Mouse (Mus musculus) kidney, adult 9 months (tissue): ENCODE data around the gene Hoxb3.

Source experiments
- DNase-seq: peaks from one replicate; pipeline ENCODE4 v3.0.0; 2022

Gene Hoxb3

GRCm38 (mm10) chr11:96323154-96323553 is at the start of gene Hoxb3:
Gene Hoxb3 (plus strand): TSS chr11:96323326.
- DNase-seq = no peak

DNA sequence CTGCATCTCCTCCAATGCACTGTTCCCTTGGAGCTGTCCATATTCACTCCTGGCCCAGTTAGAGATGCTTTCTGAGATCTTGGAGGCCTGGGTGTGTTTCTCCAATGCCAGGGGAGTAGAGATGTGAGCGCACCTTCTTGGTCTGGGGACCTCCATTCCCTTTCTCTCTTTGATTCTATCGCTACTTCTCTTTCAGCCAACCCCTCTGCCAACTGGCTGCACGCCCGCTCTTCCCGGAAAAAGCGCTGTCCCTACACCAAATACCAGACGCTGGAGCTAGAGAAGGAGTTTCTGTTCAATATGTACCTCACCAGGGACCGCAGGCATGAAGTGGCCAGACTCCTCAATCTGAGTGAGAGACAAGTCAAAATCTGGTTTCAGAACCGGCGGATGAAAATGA is 48.7 kb upstream of the Hoxb3 start:
- no peak for DNase-seq

- peak; percentile 53 for DNase-seq
Measured at GRCm38 (mm10) chr11:96275896-96276295, 47.2 kb upstream of the Hoxb3 start.

DNA sequence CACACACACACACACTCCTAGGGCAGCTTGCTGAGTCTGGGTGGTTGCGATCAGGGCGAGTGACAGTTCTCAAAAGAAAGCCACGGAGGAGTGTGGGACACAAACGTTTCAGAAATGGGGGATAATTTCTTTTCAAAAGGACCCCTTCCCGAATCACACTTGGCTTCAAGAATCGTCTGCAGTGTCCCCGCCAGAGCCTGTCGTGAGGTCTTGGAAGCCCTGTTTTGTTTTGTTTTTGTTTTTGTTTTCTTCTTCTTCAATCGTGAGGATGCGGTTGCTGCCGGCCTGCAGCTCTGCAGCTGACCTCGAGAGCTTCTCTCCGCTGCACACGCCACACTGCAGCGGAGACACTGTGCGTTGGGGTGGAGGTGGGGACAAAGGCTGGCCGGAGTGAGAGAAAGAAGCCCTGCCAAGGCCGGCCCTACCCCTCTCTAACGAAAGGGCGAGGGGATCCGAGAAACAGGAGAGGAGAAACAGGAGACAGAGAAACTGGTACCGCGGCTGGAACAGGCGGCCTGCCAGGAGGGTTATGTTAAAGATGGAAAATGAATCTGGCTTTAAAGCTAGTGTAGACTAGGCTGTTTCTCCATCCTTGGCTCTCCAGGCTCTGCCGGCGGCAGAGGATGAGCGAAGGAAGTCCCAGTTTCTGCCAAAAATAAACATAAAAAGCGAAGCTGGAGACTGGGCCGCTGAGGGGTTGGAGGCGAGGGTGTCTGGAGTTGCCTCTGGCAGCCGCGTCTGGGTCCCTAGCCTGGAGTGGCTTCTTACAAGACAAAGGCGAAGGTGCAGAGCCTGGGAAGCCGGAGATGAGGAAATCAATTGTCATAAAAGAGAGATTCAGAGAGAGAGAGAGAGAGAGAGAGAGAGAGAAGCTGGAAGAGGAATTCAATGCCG is 45.7 kb upstream of the Hoxb3 start:
- peak; percentile 40 for DNase-seq

DNA sequence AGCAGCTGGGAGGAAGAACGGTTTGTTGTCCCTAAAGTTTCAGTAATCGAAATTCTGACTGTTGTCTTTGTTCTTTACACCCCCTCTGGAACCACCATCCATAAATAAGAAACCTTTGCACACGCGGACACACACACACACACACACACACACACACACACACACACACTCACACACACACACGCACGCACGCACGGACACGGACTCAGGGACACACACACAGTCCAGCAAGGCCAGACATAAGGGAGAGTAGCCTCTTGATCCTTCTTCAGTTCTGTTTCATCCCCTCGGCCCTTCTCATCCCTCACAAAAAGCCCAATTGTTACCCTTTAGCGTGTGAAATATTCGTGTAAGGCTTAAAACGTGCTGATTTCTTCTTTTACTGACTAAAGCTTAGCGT is 44.8 kb upstream of the Hoxb3 start:
- no peak for DNase-seq

GRCm38 (mm10) chr11:96278773-96279172 is 44.4 kb upstream of the Hoxb3 start:
- DNase-seq = peak; percentile 94

DNA sequence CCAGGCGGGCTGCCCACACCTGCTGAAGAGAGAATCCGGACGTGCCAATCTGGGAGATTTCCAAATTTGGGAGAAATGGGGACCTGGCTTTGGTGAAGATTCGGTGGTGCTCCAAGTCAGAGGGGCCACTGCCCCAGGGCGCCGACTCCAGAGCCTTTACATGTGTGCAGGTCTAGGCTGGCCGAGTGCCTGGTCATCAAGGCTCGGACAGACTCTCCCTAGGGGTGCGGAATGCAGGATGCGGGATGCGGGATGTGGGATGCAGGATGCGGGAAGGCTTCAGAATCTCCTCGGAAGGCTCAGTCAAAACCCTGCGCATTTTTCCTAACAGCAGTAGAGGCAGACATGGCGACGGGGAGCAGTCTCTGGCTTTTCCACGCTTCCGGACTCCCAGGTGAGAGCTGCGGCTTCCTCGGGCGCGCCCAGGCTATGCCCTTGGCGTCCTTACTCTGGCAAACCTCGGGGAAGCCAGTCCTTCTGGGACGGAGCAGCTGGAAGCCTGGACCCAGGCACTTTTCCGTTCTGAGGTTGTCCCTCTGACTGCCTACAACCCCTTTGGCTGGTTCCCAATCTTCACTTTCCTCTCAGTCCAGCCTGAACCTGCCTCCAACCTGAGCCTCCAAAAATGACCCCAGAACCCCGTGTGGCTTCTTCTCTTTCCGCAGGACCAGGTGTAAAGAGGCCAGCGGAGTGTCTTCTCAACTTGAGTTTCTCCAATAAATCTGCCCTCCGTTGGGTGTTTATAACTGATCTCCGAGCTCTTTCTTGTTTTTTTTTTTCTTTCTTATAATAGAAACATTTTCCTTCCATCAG is 43.5 kb upstream of the Hoxb3 start:
- DNase-seq = peak; percentile 69

DNA sequence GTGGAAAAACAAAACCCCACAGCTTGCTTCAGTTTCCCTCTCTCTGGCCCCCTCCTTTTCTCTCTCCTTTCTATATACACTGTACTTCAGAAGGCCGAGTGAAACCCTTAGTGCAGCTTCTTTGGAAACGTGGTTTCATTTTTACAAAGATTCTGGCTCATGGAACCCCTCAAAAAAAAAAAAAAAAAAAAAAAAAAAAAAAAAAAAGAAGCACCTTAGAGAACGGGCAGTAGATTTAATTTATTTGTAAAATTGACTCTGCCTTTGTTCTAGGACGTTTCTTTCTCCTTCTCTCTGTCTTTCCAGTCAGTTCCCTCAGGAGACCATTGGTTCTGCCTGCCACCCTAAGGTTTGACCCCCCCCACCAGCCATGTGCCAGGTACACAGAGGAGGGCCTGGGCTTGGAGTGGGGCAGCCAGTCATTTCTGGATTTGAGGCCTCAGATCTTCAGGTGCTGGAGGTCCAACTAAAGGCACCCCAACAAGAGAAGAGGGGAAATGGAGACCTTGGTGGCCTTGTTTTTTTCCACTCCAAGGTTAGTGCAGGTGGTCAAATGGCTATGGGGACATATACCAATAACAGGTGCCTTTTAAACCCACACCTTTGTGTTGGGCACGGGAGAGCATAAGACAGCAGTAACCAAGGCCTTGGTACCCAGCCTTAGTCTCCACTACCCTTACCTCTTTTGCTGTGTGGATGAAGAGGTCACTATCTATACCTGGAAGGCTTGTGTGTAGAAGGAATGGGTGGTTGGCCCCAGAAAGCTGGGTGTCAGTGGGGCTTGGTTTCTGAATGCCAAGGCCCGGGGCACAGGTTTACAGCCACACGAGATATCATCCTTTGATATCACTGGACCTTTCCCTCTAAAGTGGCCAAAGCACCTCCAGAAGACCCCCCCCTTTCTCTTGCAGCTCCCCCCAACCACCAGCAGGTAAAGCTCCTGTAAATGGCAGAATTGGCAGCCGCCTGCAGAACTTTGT is 42.4 kb upstream of the Hoxb3 start:
- DNase-seq = peak; percentile 71

DNA sequence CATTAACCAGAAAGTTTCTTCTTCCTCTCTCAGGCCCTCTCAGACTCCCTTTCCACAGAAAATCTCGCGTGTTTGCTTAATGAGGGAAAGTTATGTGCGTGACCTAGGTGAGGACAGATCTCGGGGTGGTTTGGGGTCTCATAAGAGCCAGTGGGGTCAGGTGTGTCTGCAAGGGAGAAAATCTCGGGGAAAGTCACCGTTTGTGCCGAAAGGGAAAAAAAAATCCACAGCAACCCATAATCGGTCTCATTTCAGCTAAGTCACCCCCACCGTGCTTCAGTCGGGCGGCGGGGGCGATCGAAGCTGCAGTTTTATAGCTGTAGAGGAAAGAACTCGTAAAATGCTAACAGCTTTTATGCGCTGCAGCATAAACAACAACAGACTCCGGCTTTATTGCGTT is 41.7 kb upstream of the Hoxb3 start:
- DNase-seq = peak; percentile 59

DNA sequence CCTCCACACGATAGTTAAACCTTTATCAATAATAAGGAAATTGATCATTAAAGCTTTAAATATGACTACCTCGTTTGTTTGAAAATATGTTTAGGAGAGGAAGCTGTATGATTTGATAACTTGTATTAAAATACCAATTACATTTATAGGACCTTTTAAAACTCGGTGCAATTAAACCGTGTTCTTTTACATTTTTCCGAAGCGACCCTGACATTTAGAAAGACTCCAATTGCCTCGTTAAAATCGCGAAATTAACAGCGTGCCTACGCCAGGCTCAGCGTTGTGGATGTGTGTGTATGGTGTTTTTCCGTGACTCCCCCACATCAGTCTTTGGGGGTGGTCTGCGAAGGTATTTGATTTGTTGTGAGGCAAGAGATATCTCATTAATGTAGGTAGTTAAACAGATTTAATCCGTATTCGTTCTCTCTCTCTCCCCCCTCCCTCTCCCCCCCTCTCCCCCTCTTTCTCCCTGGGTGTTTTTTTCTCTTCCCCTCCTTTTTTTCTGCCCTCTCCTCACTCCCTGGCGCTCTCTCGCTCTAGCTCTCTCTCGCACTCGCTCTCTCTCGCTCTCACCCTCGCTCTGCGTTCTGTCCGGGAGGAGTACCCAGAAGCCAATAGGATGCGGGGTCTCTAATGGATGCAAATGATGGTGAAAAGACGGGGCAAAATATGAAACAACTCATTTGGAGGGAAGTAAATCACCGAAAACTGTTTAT is 41.1 kb upstream of the Hoxb3 start, which contains the start of gene Hoxb8:
Hoxb8 (plus strand) TSS at position 51 of the 716 bp plus-strand sequence.
- DNase-seq = peak; percentile 58

- no peak for DNase-seq
Measured at GRCm38 (mm10) chr11:96282795-96283430, 40.2 kb upstream of the Hoxb3 start.

- DNase-seq = no peak
Measured at GRCm38 (mm10) chr11:96284041-96284749, 38.9 kb upstream of the Hoxb3 start.

DNA sequence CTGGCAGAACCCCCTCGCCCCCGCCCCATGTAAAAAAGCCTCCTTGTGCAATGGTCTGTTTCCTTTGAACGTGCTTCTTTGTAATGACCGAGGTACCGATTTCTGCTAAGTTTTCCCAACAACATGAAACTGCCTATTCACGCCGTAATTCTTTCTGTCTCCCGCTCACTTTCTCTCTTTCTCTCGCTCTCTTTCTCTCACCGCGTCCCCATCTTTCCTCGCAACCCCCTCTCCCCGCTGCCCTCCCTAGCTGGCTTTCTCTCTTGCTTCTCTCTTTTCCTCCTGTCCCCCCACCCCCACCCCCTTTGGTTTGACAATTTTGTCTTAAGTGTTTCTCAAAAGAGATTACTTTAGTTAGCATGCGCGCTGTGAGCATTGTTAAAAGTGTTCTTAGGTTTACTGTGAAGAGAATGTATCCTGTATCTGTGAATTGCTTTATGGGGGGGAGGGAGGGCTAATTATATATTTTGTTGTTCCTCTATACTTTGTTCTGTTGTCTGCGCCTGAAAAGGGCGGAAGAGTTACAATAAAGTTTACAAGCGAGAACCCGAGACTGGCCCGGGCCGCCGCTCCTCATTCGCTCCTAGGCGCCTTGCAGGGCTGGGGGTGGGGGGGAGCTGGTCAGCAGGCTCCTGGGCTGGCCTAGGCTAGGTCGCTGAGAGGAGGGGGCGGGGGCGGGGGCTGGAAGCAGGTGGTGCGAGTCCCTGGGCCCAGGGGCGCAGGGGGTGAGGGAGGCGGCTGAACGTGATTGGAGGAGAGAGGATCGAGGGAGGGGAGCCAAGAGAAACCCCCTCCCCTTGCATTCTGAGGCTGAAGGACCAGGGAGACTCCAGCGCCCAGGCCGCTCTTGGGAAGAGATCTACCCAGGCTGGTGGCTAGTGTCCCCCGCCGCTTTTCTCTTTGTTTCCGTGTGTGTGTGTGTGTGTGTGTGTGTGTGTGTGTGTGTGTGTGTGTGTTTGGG is 38.1 kb upstream of the Hoxb3 start:
- DNase-seq = peak; percentile 76

DNA sequence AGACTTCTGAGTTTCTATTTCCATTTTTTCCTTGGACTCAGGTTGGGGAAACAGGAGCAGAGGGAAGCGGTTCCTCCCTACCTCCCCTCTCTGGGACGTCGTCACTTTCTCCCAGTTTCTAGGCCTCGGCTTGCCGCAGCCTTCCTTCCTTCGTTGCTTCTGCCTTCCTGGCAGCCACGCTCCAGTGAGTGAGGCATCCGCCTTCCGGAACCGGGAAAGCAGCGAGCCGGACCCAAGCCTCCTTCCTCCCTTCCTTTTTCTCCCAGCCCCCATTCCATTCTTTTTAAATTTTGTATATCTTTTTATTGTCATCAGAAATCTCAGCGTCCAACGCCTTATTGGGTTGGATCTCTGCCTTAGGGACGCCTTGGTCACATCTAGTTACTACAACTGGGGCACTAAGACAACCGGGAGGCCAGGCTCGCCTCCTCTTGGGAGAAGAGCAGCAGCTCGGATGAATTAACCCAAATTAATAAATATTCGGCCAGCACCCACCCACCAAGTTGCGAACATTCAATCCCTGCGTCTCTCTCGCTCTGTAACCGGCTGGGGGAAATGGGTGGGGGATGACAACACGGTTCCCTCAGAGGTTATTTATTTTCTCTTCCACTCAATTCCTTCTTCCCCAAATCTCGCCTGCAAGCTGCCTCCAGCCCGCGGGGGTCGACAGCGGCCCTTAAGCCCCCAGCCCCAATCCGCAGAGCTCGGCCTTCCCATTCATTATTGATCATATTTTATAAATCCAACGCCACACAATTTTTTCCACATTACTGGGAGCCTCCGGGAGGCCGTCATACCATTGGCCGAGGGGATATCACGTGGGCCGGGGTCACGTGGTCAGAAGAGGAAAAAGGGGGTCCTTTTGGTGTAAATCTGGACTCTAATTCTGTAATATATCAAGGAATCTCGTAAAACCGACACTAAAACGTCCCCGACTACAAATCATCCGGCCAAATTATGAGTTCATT is 37.1 kb upstream of the Hoxb3 start, which contains the start of gene Hoxb7:
Hoxb7 (plus strand) TSS at position 853 of the 968 bp plus-strand sequence.
- peak; percentile 89 for DNase-seq

DNA sequence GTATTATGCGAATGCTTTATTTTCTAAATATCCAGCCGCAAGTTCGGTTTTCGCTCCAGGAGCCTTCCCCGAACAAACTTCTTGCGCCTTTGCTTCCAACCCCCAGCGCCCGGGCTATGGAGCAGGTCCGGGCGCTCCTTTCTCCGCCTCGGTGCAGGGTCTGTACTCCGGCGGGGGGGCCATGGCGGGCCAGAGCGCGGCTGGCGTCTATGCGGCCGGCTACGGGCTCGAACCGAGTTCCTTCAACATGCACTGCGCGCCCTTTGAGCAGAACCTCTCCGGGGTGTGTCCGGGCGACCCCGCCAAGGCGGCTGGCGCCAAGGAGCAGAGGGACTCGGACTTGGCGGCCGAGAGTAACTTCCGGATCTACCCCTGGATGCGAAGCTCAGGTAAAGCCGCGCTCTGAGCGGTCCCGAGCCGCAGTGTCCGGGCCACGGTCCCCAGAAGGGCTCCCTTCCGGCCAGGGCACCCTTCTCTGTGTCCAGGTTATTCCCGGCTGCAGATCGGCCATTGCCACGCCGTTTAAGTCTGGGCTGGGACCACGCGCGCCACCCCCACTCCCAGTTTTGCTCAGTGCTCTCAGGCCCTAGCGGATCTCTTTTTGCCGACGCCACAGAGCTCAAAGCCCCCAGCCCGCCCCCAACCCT is 36.3 kb upstream of the Hoxb3 start:
- DNase-seq = peak; percentile 79

DNA sequence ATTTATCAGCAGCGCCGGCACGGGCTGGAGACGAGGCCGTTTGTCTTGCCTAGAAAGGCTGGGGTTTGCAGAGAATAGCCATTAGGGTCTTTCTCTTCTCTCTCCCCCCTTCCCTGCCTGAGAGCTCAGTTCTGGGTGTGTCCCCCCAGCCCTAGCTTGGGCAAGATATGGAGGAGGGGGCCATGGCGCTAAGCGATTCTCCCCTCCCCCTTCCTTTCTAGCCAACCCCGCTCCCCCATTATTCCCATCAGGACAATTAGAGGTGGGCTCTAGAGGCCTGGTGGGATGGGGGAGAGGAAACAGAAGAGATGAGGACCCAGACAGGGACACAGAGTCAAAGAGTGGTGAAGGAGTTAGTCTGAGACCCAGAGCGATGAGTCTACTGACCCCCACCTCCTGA is 35.7 kb upstream of the Hoxb3 start:
- no peak for DNase-seq

- DNase-seq = no peak
Measured at GRCm38 (mm10) chr11:96288455-96289221, 34.5 kb upstream of the Hoxb3 start.
